Comparison of ENCODE assay signal across 8 mouse cellular contexts in the genomic region with DNA sequence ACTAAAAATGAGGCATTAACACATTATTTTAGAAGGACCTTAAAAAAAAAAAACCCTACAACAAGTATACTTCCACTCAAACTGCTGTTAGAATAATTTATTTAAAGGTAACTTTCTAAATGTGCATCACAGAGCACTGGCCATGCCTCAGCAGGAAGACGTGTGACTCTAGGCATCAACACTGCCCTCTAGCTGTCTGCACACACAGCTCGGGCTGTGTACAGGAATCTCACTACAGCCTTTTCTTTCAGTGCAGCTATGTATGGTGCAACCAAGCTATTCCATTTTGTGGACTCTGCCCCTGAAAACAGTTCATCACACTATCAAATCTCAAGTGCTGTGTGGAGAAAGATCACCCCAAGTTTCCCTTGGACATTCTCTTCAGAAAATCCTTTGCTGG. TPM values are rescaled to one million over a fixed set of nuclear protein-coding genes. Genes with fewer than 3 reads are reported as not detected.
DNase-seq lines count a peak whose midpoint lies in the region; ATAC-seq and TF ChIP-seq lines count a peak whose summit lies in the region.

No protein-coding gene starts in this region.

- TF ChIP-seq EP300 in liver, postnatal 0 days (IDR thresholded peaks at IDR 0.05; ENCODE audit: low read depth): no peak

- H3K9ac ChIP-seq in hindbrain, embryonic 16.5 days (ENCODE audit: low read depth, low read length): no peak overlapping the region
- no peak overlapping the region for H3K9ac ChIP-seq in liver, postnatal 0 days (replicated peaks)

- H3K9me3 ChIP-seq in hindbrain, embryonic 16.5 days (ENCODE audit: control insufficient read depth, low read length): no peaks in the 10 kb centered on the region
- no peaks in the 10 kb centered on the region for H3K9me3 ChIP-seq in liver, postnatal 0 days (ENCODE audit: low read length)

- TF ChIP-seq CTCF in gastrocnemius, adult 2 months (IDR thresholded peaks at IDR 0.05): peak; percentile 71
- peak; percentile 79 for TF ChIP-seq CTCF in liver, postnatal 0 days (IDR thresholded peaks at IDR 0.05; ENCODE audit: low read depth)

- ATAC-seq in hindbrain, embryonic 16.5 days: peak; percentile 79
- ATAC-seq in liver, postnatal 0 days: peak; percentile 80

- 13% methylated on average over 2 of the region's 2 CpGs for WGBS in hindbrain, embryonic 16.5 days
- WGBS in liver, postnatal 0 days (ENCODE audit: insufficient replicate concordance): 14% methylated on average over 2 of the region's 2 CpGs

- DNase-seq in gastrocnemius, adult 2 months: no peak
- no peak for DNase-seq in gastrocnemius, postnatal 36 days
- DNase-seq in A20 (ENCODE audit: low read depth, low spot score): peak; percentile 70
- DNase-seq in ZHBTc4 (ENCODE audit: low read depth, low spot score): peak; percentile 56
- no peak for DNase-seq in liver, postnatal 0 days
- peak; percentile 63 for DNase-seq in thymus, postnatal 14 days
- DNase-seq in gastrocnemius, postnatal 10 days: no peak

- H3K4me3 ChIP-seq in gastrocnemius, adult 2 months: no peak overlapping the region
- H3K4me3 ChIP-seq in hindbrain, embryonic 16.5 days (ENCODE audit: low read length): no peak overlapping the region
- no peak overlapping the region for H3K4me3 ChIP-seq in liver, postnatal 0 days (ENCODE audit: low read depth, low read length)

- H3K27me3 ChIP-seq in hindbrain, embryonic 16.5 days (replicated peaks; ENCODE audit: control insufficient read depth, insufficient read depth, low read length): no peaks in the 10 kb centered on the region
- no peaks in the 10 kb centered on the region for H3K27me3 ChIP-seq in liver, postnatal 0 days (ENCODE audit: insufficient read depth, low read length)

- no peak overlapping the region for H3K27ac ChIP-seq in gastrocnemius, adult 2 months
- no peak overlapping the region for H3K27ac ChIP-seq in hindbrain, embryonic 16.5 days (ENCODE audit: low read depth, low read length)
- H3K27ac ChIP-seq in liver, postnatal 0 days (ENCODE audit: low read depth): no peak overlapping the region

- intact Hi-C loops in gastrocnemius, adult 2 months (cut with DNase I): no loop called here
- intact Hi-C loops in gastrocnemius, postnatal 36 days (cut with DNase I): no loop called here

- peaks cover 15% of the 10 kb centered on the region for H3K36me3 ChIP-seq in hindbrain, embryonic 16.5 days (ENCODE audit: control insufficient read depth, insufficient read depth, low read length)
- H3K36me3 ChIP-seq in liver, postnatal 0 days (replicated peaks; ENCODE audit: insufficient read depth, low read length): peaks cover 13% of the 10 kb centered on the region

- H3K4me2 ChIP-seq in hindbrain, embryonic 16.5 days (ENCODE audit: low read length): no peak overlapping the region
- H3K4me2 ChIP-seq in liver, postnatal 0 days (ENCODE audit: low read depth, low read length): no peak overlapping the region

- H3K4me1 ChIP-seq in hindbrain, embryonic 16.5 days (ENCODE audit: control insufficient read depth, insufficient read depth, low read depth, low read length): no peaks in the 10 kb centered on the region
- H3K4me1 ChIP-seq in liver, postnatal 0 days (ENCODE audit: insufficient read depth): peaks cover 10% of the 10 kb centered on the region

RNA-seq across cellular contexts. Expression of a gene that starts 15.0 kb away (rescaled TPM):
- total RNA-seq in gastrocnemius, adult 2 months (2021): 1 to 10 TPM; 2.7 to 2.8 TPM
- 1 to 10 TPM; 2.9 to 3.0 TPM for total RNA-seq in gastrocnemius, postnatal 36 days (2021)
- polyA plus RNA-seq in hindbrain, embryonic 16.5 days (2015; fragmentation: Nextera tagmentation; extraction: Ambion mirVana): 2.2 and 2.5 TPM in 2 replicates
- polyA plus RNA-seq in liver, postnatal 0 days (2015; fragmentation: Nextera tagmentation; extraction: Ambion mirVana): 3.4 and 4.2 TPM in 2 replicates
- 10 to 100 TPM in 1 of 2 experiments, 1 to 10 TPM in 1; 9.4 to 13.1 TPM for total RNA-seq in gastrocnemius, postnatal 10 days (2021)

RNA-seq across cellular contexts. Expression of a gene that starts 30.5 kb away (rescaled TPM):
- total RNA-seq in gastrocnemius, adult 2 months (2021): 10 to 100 TPM; 27.1 to 29.8 TPM
- 10 to 100 TPM; 21.0 to 21.9 TPM for total RNA-seq in gastrocnemius, postnatal 36 days (2021)
- 40.8 and 42.1 TPM in 2 replicates for polyA plus RNA-seq in hindbrain, embryonic 16.5 days (2015; fragmentation: Nextera tagmentation; extraction: Ambion mirVana)
- 6.2 and 7.2 TPM in 2 replicates for polyA plus RNA-seq in liver, postnatal 0 days (2015; fragmentation: Nextera tagmentation; extraction: Ambion mirVana)
- 10 to 100 TPM; 23.9 to 35.8 TPM for total RNA-seq in gastrocnemius, postnatal 10 days (2021)

Comparison
In these comparisons a context has a peak if more than half of its experiments do, and no peak if none do; other contexts are left out.
1. DNase-seq: peak in A20 (single experiment), ZHBTc4 (single experiment) and thymus, postnatal 14 days (single experiment); none in gastrocnemius, adult 2 months (single experiment), gastrocnemius, postnatal 36 days (0 of 2), liver, postnatal 0 days (single experiment) and gastrocnemius, postnatal 10 days (single experiment).